In the genomic region with DNA sequence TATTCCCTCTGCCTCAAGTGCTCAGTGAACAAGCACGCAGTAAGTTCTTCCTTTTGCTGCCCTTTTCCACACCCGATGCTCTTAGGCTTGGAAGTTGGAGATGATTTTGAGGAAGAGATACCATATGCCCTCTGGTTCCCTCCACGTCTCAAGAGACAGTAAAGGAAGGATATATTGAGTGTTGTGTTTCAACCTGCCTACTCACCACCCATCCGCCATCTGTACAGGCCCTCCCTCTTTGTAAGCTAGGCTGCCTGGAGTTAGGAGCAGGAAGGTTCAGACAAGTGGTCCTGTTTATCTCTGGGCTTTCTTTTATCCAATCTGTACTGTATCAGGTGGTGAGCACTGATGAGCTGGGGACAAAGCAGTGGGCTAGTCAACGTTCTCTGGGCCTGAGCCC, we compare ENCODE assay signal across 18 mouse cellular contexts. TPM values are rescaled to one million over a fixed set of nuclear protein-coding genes. Genes with fewer than 3 reads are reported as not detected.
DNase-seq lines count a peak whose midpoint lies in the region; ATAC-seq and TF ChIP-seq lines count a peak whose summit lies in the region.
"Had no signal": no experiment of that assay in that cellular context is flagged by ENCODE, and none has a peak within 500 bp of the region (broad histone marks: within the 10 kb centered on the region; RNA-seq: fewer than 3 reads in every experiment).

No protein-coding gene starts in this region.

- H3K9ac ChIP-seq in heart, adult 2 months (ENCODE audit: low read depth, low read length), result no peak overlapping the region
- peak overlapping the region; percentile 38; the same call in 1 of the 2 replicates for H3K9ac ChIP-seq in liver, embryonic 13.5 days
- H3K9ac ChIP-seq in liver, embryonic 11.5 days (ENCODE audit: low read depth, low read length), result no peak overlapping the region
- H3K9ac ChIP-seq: embryonic facial prominence, embryonic 12.5 days; forebrain, postnatal 0 days; heart, embryonic 12.5 days; midbrain, embryonic 15.5 days had no signal

- H3K4me1 ChIP-seq in heart, adult 2 months (ENCODE audit: control insufficient read depth, insufficient read depth, low read length), result peaks cover 61% of the 10 kb centered on the region
- peaks cover 96% of the 10 kb centered on the region for H3K4me1 ChIP-seq in liver, embryonic 13.5 days (replicated peaks)
- H3K4me1 ChIP-seq in liver, embryonic 11.5 days (replicated peaks; ENCODE audit: control insufficient read depth, insufficient read depth, low read length), result peaks cover 59% of the 10 kb centered on the region

- peaks cover 10% of the 10 kb centered on the region for H3K79me2 ChIP-seq in heart, adult 2 months (replicated peaks; ENCODE audit: control insufficient read depth, insufficient read depth, low read length)
- H3K79me2 ChIP-seq in macrophage (ENCODE audit: inconsistent target), result peaks cover 100% of the 10 kb centered on the region

- no peak for TF ChIP-seq POLR2A in heart, adult 2 months (IDR thresholded peaks at IDR 0.05; ENCODE audit: insufficient read depth, low read depth, low read length)

- peak overlapping the region; percentile 99 for H3K27ac ChIP-seq in heart, adult 2 months
- H3K27ac ChIP-seq in liver, embryonic 13.5 days, result peak overlapping the region; percentile 100
- H3K27ac ChIP-seq in liver, embryonic 11.5 days (ENCODE audit: low read depth, low read length), result no peak overlapping the region
- H3K27ac ChIP-seq in macrophage, result peak overlapping the region; percentile 96
- H3K27ac ChIP-seq: embryonic facial prominence, embryonic 12.5 days; midbrain, embryonic 15.5 days had no signal

- WGBS in heart, adult 2 months, result 60% methylated on average over 5 of the region's 5 CpGs
- 62% methylated on average over 5 of the region's 5 CpGs for WGBS in liver, embryonic 13.5 days (ENCODE audit: insufficient replicate concordance)
- WGBS in liver, embryonic 11.5 days, result 67% methylated on average over 5 of the region's 5 CpGs
- WGBS in macrophage (ENCODE audit: missing documents), result 78% methylated on average over 4 of the region's 5 CpGs

- no peak overlapping the region for H3K4me2 ChIP-seq in liver, embryonic 13.5 days
- no peak overlapping the region for H3K4me2 ChIP-seq in liver, embryonic 11.5 days
- H3K4me2 ChIP-seq: embryonic facial prominence, embryonic 12.5 days; midbrain, embryonic 15.5 days had no signal

- no peaks in the 10 kb centered on the region for H3K9me3 ChIP-seq in liver, embryonic 13.5 days (replicated peaks)
- no peaks in the 10 kb centered on the region for H3K9me3 ChIP-seq in liver, embryonic 11.5 days (ENCODE audit: control insufficient read depth, low read length)
- H3K9me3 ChIP-seq: embryonic facial prominence, embryonic 12.5 days; heart, embryonic 12.5 days; midbrain, embryonic 15.5 days had no signal

- H3K27me3 ChIP-seq in heart, adult 2 months (ENCODE audit: control insufficient read depth, insufficient read depth, low read length), result no peaks in the 10 kb centered on the region
- no peaks in the 10 kb centered on the region for H3K27me3 ChIP-seq in liver, embryonic 13.5 days
- no peaks in the 10 kb centered on the region for H3K27me3 ChIP-seq in liver, embryonic 11.5 days (replicated peaks; ENCODE audit: control insufficient read depth, insufficient read depth, low read length)
- H3K27me3 ChIP-seq: embryonic facial prominence, embryonic 12.5 days; heart, embryonic 12.5 days; midbrain, embryonic 15.5 days had no signal

- DNase-seq in heart, adult 2 months, result no peak
- no peak for DNase-seq in heart, postnatal 4 days
- no peak for DNase-seq in liver, embryonic 13.5 days
- no peak for DNase-seq in liver, embryonic 11.5 days (ENCODE audit: low spot score)
- DNase-seq in brain, adult 2 months (ENCODE audit: low read depth, low spot score), result peak; percentile 79
- DNase-seq in cerebellum, adult 18-20 months, result no peak
- DNase-seq: adrenal gland, postnatal 36 days; forebrain, postnatal 0 days; gastrocnemius, postnatal 10 days; kidney, adult 9 months; kidney, postnatal 4 days; lung, adult 18-20 months; lung, postnatal 4 days had no signal

- TF ChIP-seq EP300 in heart, adult 2 months (IDR thresholded peaks at IDR 0.05; ENCODE audit: insufficient read depth, low read depth, low read length), result no peak

- no peak overlapping the region for H3K4me3 ChIP-seq in heart, adult 2 months
- H3K4me3 ChIP-seq in liver, embryonic 13.5 days (replicated peaks), result no peak overlapping the region
- H3K4me3 ChIP-seq in liver, embryonic 11.5 days (ENCODE audit: low read depth, low read length), result no peak overlapping the region
- no peak overlapping the region for H3K4me3 ChIP-seq in macrophage (ENCODE audit: inconsistent target)
- H3K4me3 ChIP-seq: embryonic facial prominence, embryonic 12.5 days; heart, embryonic 12.5 days; midbrain, embryonic 15.5 days had no signal

- intact Hi-C loops in heart, adult 2 months (cut with DNase I), result loop anchor here (2.0 kb wide), 1 partner anchor 13 kb away; no protein-coding TSS in a partner anchor

- no peak for TF ChIP-seq CTCF in heart, adult 2 months (IDR thresholded peaks at IDR 0.05)

- no peak for ATAC-seq in liver, embryonic 13.5 days (ENCODE audit: low read depth)
- no peak for ATAC-seq in liver, embryonic 11.5 days (replicated peaks; ENCODE audit: low FRiP score)
- ATAC-seq: forebrain, postnatal 0 days; midbrain, embryonic 15.5 days had no signal

- peaks cover 40% of the 10 kb centered on the region for H3K36me3 ChIP-seq in heart, adult 2 months (ENCODE audit: control insufficient read depth, insufficient read depth, low read length)
- H3K36me3 ChIP-seq in liver, embryonic 13.5 days, result peaks cover 19% of the 10 kb centered on the region
- H3K36me3 ChIP-seq in liver, embryonic 11.5 days (ENCODE audit: control insufficient read depth, insufficient read depth, low read length), result 0 out of 2 replicates have a peak, but pooled peaks cover 3% of the 10 kb centered on the region
- H3K36me3 ChIP-seq in macrophage (ENCODE audit: inconsistent target), result no peaks in the 10 kb centered on the region
- H3K36me3 ChIP-seq: embryonic facial prominence, embryonic 12.5 days; midbrain, embryonic 15.5 days had no signal

RNA-seq across cellular contexts. Expression of a gene that starts 38.1 kb away (rescaled TPM):
- 100 to 1,000 TPM in 1 of 2 experiments, 10 to 100 TPM in 1; 51.9 to 102 TPM for total RNA-seq in heart, adult 2 months (2021)
- 48.1 and 51.2 TPM in 2 replicates for polyA plus RNA-seq in heart, adult 2 months (2012; rRNA removed)
- total RNA-seq in heart, postnatal 4 days (2021), result 10 to 100 TPM; 39.0 to 45.0 TPM
- polyA plus RNA-seq in liver, embryonic 13.5 days (2015; fragmentation: Nextera tagmentation; extraction: Ambion mirVana), result 148 and 164 TPM in 2 replicates
- 61.7 and 69.3 TPM in 2 replicates for polyA plus RNA-seq in liver, embryonic 11.5 days (2014; fragmentation: Nextera tagmentation; extraction: Ambion mirVana)
- total RNA-seq in macrophage (2018; cell fraction: chromatin; rRNA removed), result 100 to 1,000 TPM; 136 to 537 (median 201) TPM
- 100 to 1,000 TPM in 7 of 26 experiments, 10 to 100 TPM in 19; 72.0 to 192 (median 85.2) TPM for total RNA-seq in macrophage (2018; cell fraction: cytosol; rRNA removed)
- total RNA-seq in macrophage (2018; cell fraction: nucleus; rRNA removed), result 100 to 1,000 TPM; 131 to 456 (median 217) TPM
- polyA plus RNA-seq in macrophage (2018), result 38.6 to 159 TPM (median 48.4 TPM) in 3 replicates

RNA-seq across cellular contexts. Expression of a gene that starts 39.4 kb away (rescaled TPM):
- total RNA-seq in heart, adult 2 months (2021), result 10 to 100 TPM; 12.1 to 18.0 TPM
- polyA plus RNA-seq in heart, adult 2 months (2012; rRNA removed), result 12.0 and 13.2 TPM in 2 replicates
- 10 to 100 TPM; 13.7 to 15.1 TPM for total RNA-seq in heart, postnatal 4 days (2021)
- 1.1 and 1.2 TPM in 2 replicates for polyA plus RNA-seq in liver, embryonic 13.5 days (2015; fragmentation: Nextera tagmentation; extraction: Ambion mirVana)
- 6.7 and 8.5 TPM in 2 replicates for polyA plus RNA-seq in liver, embryonic 11.5 days (2014; fragmentation: Nextera tagmentation; extraction: Ambion mirVana)
- total RNA-seq in macrophage (2018; cell fraction: chromatin; rRNA removed), result not detected
- total RNA-seq in macrophage (2018; cell fraction: cytosol; rRNA removed), result not detected
- total RNA-seq in macrophage (2018; cell fraction: nucleus; rRNA removed), result not detected
- polyA plus RNA-seq in macrophage (2018), result not detected in 3 replicates
- total RNA-seq: hematopoietic stem cell, adult 5-6 weeks had no signal

RNA-seq across cellular contexts. Expression of a gene that starts 54.4 kb away (rescaled TPM):
- 1 to 10 TPM in 1 of 2 experiments, under 1 TPM in 1; 0.75 to 1.1 TPM for total RNA-seq in heart, adult 2 months (2021)
- polyA plus RNA-seq in heart, adult 2 months (2012; rRNA removed), result 0.18 and 0.50 TPM in 2 replicates
- 10 to 100 TPM; 42.4 to 51.9 TPM for total RNA-seq in heart, postnatal 4 days (2021)
- polyA plus RNA-seq in liver, embryonic 13.5 days (2015; fragmentation: Nextera tagmentation; extraction: Ambion mirVana), result 59.8 and 79.4 TPM in 2 replicates
- 107 and 118 TPM in 2 replicates for polyA plus RNA-seq in liver, embryonic 11.5 days (2014; fragmentation: Nextera tagmentation; extraction: Ambion mirVana)
- total RNA-seq in macrophage (2018; cell fraction: chromatin; rRNA removed), result 10 to 100 TPM in 5 of 26 experiments, 1 to 10 TPM in 21; 2.1 to 18.9 (median 7.1) TPM
- 10 to 100 TPM in 13 of 26 experiments, 1 to 10 TPM in 13; 4.3 to 30.1 (median 10.4) TPM for total RNA-seq in macrophage (2018; cell fraction: cytosol; rRNA removed)
- total RNA-seq in macrophage (2018; cell fraction: nucleus; rRNA removed), result 10 to 100 TPM in 12 of 26 experiments, 1 to 10 TPM in 14; 2.6 to 18.6 (median 9.8) TPM
- polyA plus RNA-seq in macrophage (2018), result 3.4 to 14.0 TPM (median 11.8 TPM) in 3 replicates

RNA-seq across cellular contexts. Expression of a gene that starts 57.3 kb away (rescaled TPM):
- 10 to 100 TPM; 56.5 to 59.8 TPM for total RNA-seq in heart, adult 2 months (2021)
- polyA plus RNA-seq in heart, adult 2 months (2012; rRNA removed), result 74.7 and 113 TPM in 2 replicates
- total RNA-seq in heart, postnatal 4 days (2021), result 10 to 100 TPM; 71.8 to 76.6 TPM
- 20.9 and 23.2 TPM in 2 replicates for polyA plus RNA-seq in liver, embryonic 13.5 days (2015; fragmentation: Nextera tagmentation; extraction: Ambion mirVana)
- polyA plus RNA-seq in liver, embryonic 11.5 days (2014; fragmentation: Nextera tagmentation; extraction: Ambion mirVana), result 52.7 and 56.3 TPM in 2 replicates
- 1 to 10 TPM in 10 of 26 experiments, under 1 TPM in 6, not detected in 10; 0.68 to 5.0 (median 1.2) TPM for total RNA-seq in macrophage (2018; cell fraction: chromatin; rRNA removed)
- 1 to 10 TPM in 5 of 26 experiments, under 1 TPM in 18, not detected in 3; 0.15 to 1.9 (median 0.52) TPM for total RNA-seq in macrophage (2018; cell fraction: cytosol; rRNA removed)
- total RNA-seq in macrophage (2018; cell fraction: nucleus; rRNA removed), result 10 to 100 TPM in 2 of 26 experiments, 1 to 10 TPM in 5, under 1 TPM in 8, not detected in 11; 0.63 to 45.8 (median 0.98) TPM
- polyA plus RNA-seq in macrophage (2018), result 0.27 to 88.3 TPM (median 0.39 TPM) in 3 replicates
